Mouse (Mus musculus) erythroblast, embryonic 14.5 days (primary cell): ENCODE results near the gene Fam20a.

Source experiments
- GATA1 ChIP-seq: IDR thresholded peaks from 2 replicates; pipeline ENCODE4 v1.6.1; 2012; ENCODE audit warnings: low read length, inconsistent platforms, mixed read lengths
- TAL1 ChIP-seq: IDR thresholded peaks from 3 replicates; pipeline ENCODE4 v1.6.1; 2012; ENCODE audit warnings: low read length, inconsistent platforms, mixed read lengths

GRCm38 (mm10) chr11:109653201-109653600, 68.9 kb downstream of the Fam20a start:
- TF ChIP-seq GATA1 (no peak), TAL1 (no peak)
